Mouse (Mus musculus) stomach, postnatal 0 days (tissue): ENCODE measurements around the gene Pars2. TPM values are rescaled to one million over a fixed set of nuclear protein-coding genes. Genes with fewer than 3 reads are reported as not detected.

ENCODE experiments used
- ATAC-seq: fragments of 200-750 bp; cut with Nextera tagmentation; 2 replicates; pipeline ENCODE4 v1.8.0; 2017; ENCODE audit not compliant: low FRiP score, low TSS enrichment
- DNase-seq: peaks from one replicate; pipeline ENCODE4 v3.0.0-alpha.2; 2016; ENCODE audit warnings: low spot score
- H3K27ac ChIP-seq: fragments of 300-500 bp; sonication (generic); replicated peaks from 2 replicates; pipeline ENCODE4 v1.5.1; 2014; ENCODE audit warnings: mild to moderate bottlenecking, control low read depth
- H3K27me3 ChIP-seq: fragments of 300-500 bp; sonication (generic); 2 replicates; pipeline ENCODE4 v1.6.1; 2014; ENCODE audit warnings: low read length; ENCODE audit not compliant: control insufficient read depth, insufficient read depth
- H3K36me3 ChIP-seq: fragments of 300-500 bp; sonication (generic); 2 replicates; pipeline ENCODE4 v1.6.1; 2014; ENCODE audit warnings: low read length, mixed read lengths; ENCODE audit not compliant: control insufficient read depth, insufficient read depth
- H3K4me1 ChIP-seq: fragments of 300-500 bp; sonication (generic); replicated peaks from 2 replicates; pipeline ENCODE4 v1.6.1; 2014; ENCODE audit warnings: antibody characterized with exemption; ENCODE audit not compliant: control insufficient read depth, insufficient read depth
- H3K4me2 ChIP-seq: fragments of 300-500 bp; sonication (generic); replicated peaks from 2 replicates; pipeline ENCODE4 v1.6.1; 2014; ENCODE audit warnings: low read depth, mild to moderate bottlenecking, control low read depth, moderate library complexity
- H3K4me3 ChIP-seq: fragments of 300-500 bp; sonication (generic); 2 replicates; pipeline ENCODE4 v1.5.1; 2014; ENCODE audit warnings: low read depth, low read length, control low read depth
- H3K9ac ChIP-seq: fragments of 300-500 bp; sonication (generic); 2 replicates; pipeline ENCODE4 v1.6.1; 2014; ENCODE audit warnings: mild to moderate bottlenecking, low read length, control low read depth, mixed read lengths
- H3K9me3 ChIP-seq: fragments of 300-500 bp; sonication (generic); 2 replicates; pipeline ENCODE4 v1.6.1; 2016; ENCODE audit warnings: low read length; ENCODE audit not compliant: control insufficient read depth
- CTCF ChIP-seq: IDR thresholded peaks from 2 replicates; pipeline ENCODE4 v1.5.1; 2016; ENCODE audit warnings: antibody characterized with exemption, low read depth, mild to moderate bottlenecking, moderate library complexity
- EP300 ChIP-seq: optimal IDR thresholded peaks from 2 replicates; pipeline ENCODE3; 2016; ENCODE audit warnings: antibody characterized with exemption
- WGBS: fragments of 180-500 bp; shearing (Covaris S2); extraction: QIAGEN DNeasy Blood & Tissue Kit; methylation state at CpG from one replicate; pipeline ENCODE4 v1.1.7; 2014; 5-methylcytosine and 5-hydroxymethylcytosine counted together
- polyA plus RNA-seq: library from polyadenylated mRNA; unstranded; fragments of >200 nt; fragmentation: Nextera tagmentation; extraction: Ambion mirVana; gene quantifications from 2 replicates; pipeline ENCODE4 v1.2.1, GENCODE M21; 2015

Gene Pars2
- polyA plus RNA-seq, 1 experiment from 2014 or later: 5.9 TPM

GRCm38 (mm10) chr4:106614180-106614797 is 36.6 kb upstream of the Pars2 start:
- H3K4me1 ChIP-seq: no peaks in the 10 kb centered on the region; the same call in 1 of the 2 replicates
- H3K9ac ChIP-seq: no peak overlapping the region
- no peak overlapping the region for H3K27ac ChIP-seq
- no peaks in the 10 kb centered on the region for H3K9me3 ChIP-seq
- WGBS: 45% methylated on average over 7 of the region's 7 CpGs
- DNase-seq (peak; percentile 69), ATAC-seq (peak; percentile 29; the same call in 1 of the 2 replicates)
- no peak overlapping the region for H3K4me3 ChIP-seq
- H3K4me2 ChIP-seq: no peak overlapping the region
- no peak for TF ChIP-seq EP300
- peak; percentile 97 for TF ChIP-seq CTCF
- no peaks in the 10 kb centered on the region for H3K36me3 ChIP-seq
- H3K27me3 ChIP-seq: no peaks in the 10 kb centered on the region

- Histone ChIP-seq H3K4me3 (no peak overlapping the region), H3K36me3 (no peaks in the 10 kb centered on the region), H3K9me3 (no peaks in the 10 kb centered on the region), H3K27me3 (no peaks in the 10 kb centered on the region), H3K27ac (no peak overlapping the region), H3K4me2 (no peak overlapping the region), H3K9ac (no peak overlapping the region), H3K4me1 (no peaks in the 10 kb centered on the region; the same call in 1 of the 2 replicates)
- ATAC-seq (no peak), DNase-seq (no peak)
- TF ChIP-seq EP300 (no peak), CTCF (no peak)
- WGBS: 86% methylated on average over 9 of the region's 9 CpGs
These were observed 36.0 kb upstream of the Pars2 start for GRCm38 (mm10) chr4:106614881-106615280.

GRCm38 (mm10) chr4:106615637-106616036 is 35.2 kb upstream of the Pars2 start:
- H3K27ac ChIP-seq: no peak overlapping the region
- H3K4me2 ChIP-seq: no peak overlapping the region
- WGBS: 74% methylated on average over 12 of the region's 12 CpGs
- H3K4me1 ChIP-seq: no peaks in the 10 kb centered on the region; the same call in 1 of the 2 replicates
- H3K9me3 ChIP-seq: no peaks in the 10 kb centered on the region
- no peak for TF ChIP-seq EP300
- no peak for TF ChIP-seq CTCF
- H3K4me3 ChIP-seq: no peak overlapping the region
- no peaks in the 10 kb centered on the region for H3K36me3 ChIP-seq
- no peak for DNase-seq
- no peaks in the 10 kb centered on the region for H3K27me3 ChIP-seq
- no peak overlapping the region for H3K9ac ChIP-seq
- ATAC-seq: no peak

- 1% methylated on average over 18 of the region's 19 CpGs for WGBS
- H3K4me3 ChIP-seq: no peak within 1 kb of the TSS
- no peak for TF ChIP-seq CTCF
- no peak for TF ChIP-seq EP300
- no peak for ATAC-seq
- peak within 1 kb of the TSS; percentile 45 for H3K4me2 ChIP-seq
- DNase-seq: peak; percentile 51
- H3K27ac ChIP-seq: no peak within 1 kb of the TSS
- H3K36me3 ChIP-seq: no peaks in the 10 kb centered on the region
- H3K9ac ChIP-seq: no peak within 1 kb of the TSS
- no peaks in the 10 kb centered on the region; the same call in 1 of the 2 replicates for H3K4me1 ChIP-seq
- H3K27me3 ChIP-seq: no peaks in the 10 kb centered on the region
- H3K9me3 ChIP-seq: no peaks in the 10 kb centered on the region
These were observed 33.8 kb upstream of the Pars2 start, which contains the start of gene Lexm for GRCm38 (mm10) chr4:106617056-106617455. Lexm (minus strand) TSS chr4:106617241.

GRCm38 (mm10) chr4:106618898-106619297 is 32.0 kb upstream of the Pars2 start:
- H3K27ac ChIP-seq: no peak overlapping the region
- no peaks in the 10 kb centered on the region for H3K27me3 ChIP-seq
- no peak overlapping the region for H3K4me3 ChIP-seq
- H3K4me2 ChIP-seq: no peak overlapping the region
- no peaks in the 10 kb centered on the region; the same call in 1 of the 2 replicates for H3K4me1 ChIP-seq
- ATAC-seq (no peak), DNase-seq (no peak)
- H3K36me3 ChIP-seq: no peaks in the 10 kb centered on the region
- 94% methylated on average over 4 of the region's 4 CpGs for WGBS
- TF ChIP-seq EP300 (no peak), CTCF (peak; percentile 31; the same call in 1 of the 2 replicates)
- H3K9ac ChIP-seq: no peak overlapping the region
- no peaks in the 10 kb centered on the region for H3K9me3 ChIP-seq

- Histone ChIP-seq H3K9ac (no peak overlapping the region), H3K9me3 (no peaks in the 10 kb centered on the region), H3K4me1 (no peaks in the 10 kb centered on the region; the same call in 1 of the 2 replicates), H3K4me2 (no peak overlapping the region), H3K27ac (peak overlapping the region; percentile 69), H3K27me3 (no peaks in the 10 kb centered on the region), H3K4me3 (no peak overlapping the region), H3K36me3 (no peaks in the 10 kb centered on the region)
- TF ChIP-seq CTCF (no peak), EP300 (no peak)
- ATAC-seq (peak; percentile 41; the same call in 1 of the 2 replicates), DNase-seq (peak; percentile 27)
- 47% methylated on average over 3 of the region's 3 CpGs for WGBS
These were observed 29.4 kb upstream of the Pars2 start for GRCm38 (mm10) chr4:106621428-106621827.
